Mouse (Mus musculus) intestine, embryonic 16.5 days (tissue): ENCODE results near the gene Sec1. TPM values are rescaled to one million over a fixed set of nuclear protein-coding genes. Genes with fewer than 3 reads are reported as not detected.

ENCODE experiments used
- ATAC-seq: fragments of 200-750 bp; cut with Nextera tagmentation; 2 replicates; pipeline ENCODE4 v1.8.0; 2017; ENCODE audit warnings: moderate TSS enrichment, moderate library complexity
- H3K27ac ChIP-seq: fragments of 300-500 bp; sonication (generic); 2 replicates; pipeline ENCODE4 v1.5.1; 2014; ENCODE audit warnings: mild to moderate bottlenecking, low read length
- H3K27me3 ChIP-seq: fragments of 300-500 bp; sonication (generic); replicated peaks from 2 replicates; pipeline ENCODE4 v1.6.1; 2014; ENCODE audit warnings: low read length, control low read depth, mixed read lengths; ENCODE audit not compliant: control insufficient read depth, insufficient read depth
- H3K36me3 ChIP-seq: fragments of 300-500 bp; sonication (generic); 2 replicates; pipeline ENCODE4 v1.6.1; 2014; ENCODE audit warnings: low read length, control low read depth; ENCODE audit not compliant: control insufficient read depth, insufficient read depth
- H3K4me1 ChIP-seq: fragments of 300-500 bp; sonication (generic); 2 replicates; pipeline ENCODE4 v1.6.1; 2014; ENCODE audit warnings: low read length, control low read depth, mixed read lengths; ENCODE audit not compliant: control insufficient read depth, insufficient read depth
- H3K4me2 ChIP-seq: fragments of 300-500 bp; sonication (generic); 2 replicates; pipeline ENCODE4 v1.6.1; 2014; ENCODE audit warnings: low read depth, low read length, control low read depth
- H3K4me3 ChIP-seq: fragments of 300-500 bp; sonication (generic); 2 replicates; pipeline ENCODE4 v1.5.1; 2014; ENCODE audit warnings: mild to moderate bottlenecking, low read length
- H3K9ac ChIP-seq: fragments of 300-500 bp; sonication (generic); 2 replicates; pipeline ENCODE4 v1.6.1; 2014; ENCODE audit warnings: low read depth, low read length
- H3K9me3 ChIP-seq: fragments of 300-500 bp; sonication (generic); 2 replicates; pipeline ENCODE4 v1.6.1; 2016; ENCODE audit warnings: low read length, control low read depth; ENCODE audit not compliant: control insufficient read depth
- WGBS: fragments of 180-500 bp; shearing (Covaris S2); extraction: QIAGEN DNeasy Blood & Tissue Kit; methylation state at CpG from one replicate; pipeline ENCODE4 v1.1.7; 2014; 5-methylcytosine and 5-hydroxymethylcytosine counted together
- polyA plus RNA-seq: library from polyadenylated mRNA; unstranded; fragments of >200 nt; fragmentation: Nextera tagmentation; extraction: Ambion mirVana; gene quantifications from 2 replicates; pipeline ENCODE4 v1.2.1, GENCODE M21; 2015

Sec1 gene
- polyA plus RNA-seq, 1 experiment from 2014 or later: 2.7 TPM

GRCm38 (mm10) chr7:45632499-45632898 lies 61.7 kb downstream of the Sec1 start:
- Histone ChIP-seq H3K27ac (no peak overlapping the region), H3K4me1 (peaks cover 15% of the 10 kb centered on the region; the same call in 1 of the 2 replicates), H3K36me3 (no peaks in the 10 kb centered on the region; the same call in 1 of the 2 replicates), H3K27me3 (peaks cover 15% of the 10 kb centered on the region), H3K9me3 (no peaks in the 10 kb centered on the region), H3K9ac (peak overlapping the region; percentile 62), H3K4me3 (peak overlapping the region; percentile 11), H3K4me2 (peak overlapping the region; percentile 45)
- ATAC-seq: no peak
- WGBS: 30% methylated on average over 35 of the region's 35 CpGs

- Histone ChIP-seq H3K4me2 (no peak overlapping the region), H3K4me3 (no peak overlapping the region), H3K9me3 (no peaks in the 10 kb centered on the region), H3K27me3 (peaks cover 16% of the 10 kb centered on the region), H3K4me1 (peaks cover 13% of the 10 kb centered on the region; the same call in 1 of the 2 replicates), H3K27ac (no peak overlapping the region), H3K36me3 (no peaks in the 10 kb centered on the region), H3K9ac (0 out of 2 replicates have a peak overlapping the region, but pooled peaks have one; percentile 13)
- 77% methylated on average over 23 of the region's 23 CpGs for WGBS
- ATAC-seq: no peak
These were observed 63.9 kb downstream of the Sec1 start for GRCm38 (mm10) chr7:45630064-45630907.

GRCm38 (mm10) chr7:45628364-45629294 lies 65.6 kb downstream of the Sec1 start:
- WGBS: under 1% methylated on average over 105 of the region's 105 CpGs
- Histone ChIP-seq H3K4me2 (peak overlapping the region; percentile 99), H3K36me3 (no peaks in the 10 kb centered on the region), H3K4me3 (peak overlapping the region; percentile 61), H3K9me3 (no peaks in the 10 kb centered on the region), H3K27ac (peak overlapping the region; percentile 49), H3K4me1 (peaks cover 13% of the 10 kb centered on the region; the same call in 1 of the 2 replicates), H3K27me3 (peaks cover 16% of the 10 kb centered on the region), H3K9ac (peak overlapping the region; percentile 79)
- peak; percentile 85 for ATAC-seq

Other genes starting within 250 kb of the Sec1 start
- gene Ftl1, start 234.5 kb downstream of the Sec1 start, polyA plus RNA-seq: 7,117 and 7,555 TPM in 2 replicates
- 178 and 185 TPM in 2 replicates for gene Bax, start 227.5 kb downstream of the Sec1 start, polyA plus RNA-seq
- gene Tulp2, start 212.5 kb downstream of the Sec1 start, polyA plus RNA-seq: 0.78 and 0.93 TPM in 2 replicates
- gene Gm45808, start 207.6 kb downstream of the Sec1 start, polyA plus RNA-seq: not detected in 2 replicates
- gene Dhdh, start 205.6 kb downstream of the Sec1 start, polyA plus RNA-seq: 1.9 and 2.2 TPM in 2 replicates
- 251 and 266 TPM in 2 replicates for gene Nucb1, start 184.0 kb downstream of the Sec1 start, polyA plus RNA-seq
- 17.3 and 19.1 TPM in 2 replicates for gene Ppp1r15a, start 168.1 kb downstream of the Sec1 start, polyA plus RNA-seq
- gene Plekha4, start 168.1 kb downstream of the Sec1 start, polyA plus RNA-seq: 1.4 and 1.6 TPM in 2 replicates
- 2.9 and 3.3 TPM in 2 replicates for gene Hsd17b14, start 139.5 kb downstream of the Sec1 start, polyA plus RNA-seq
- 59.9 and 65.4 TPM in 2 replicates for gene Bcat2, start 124.2 kb downstream of the Sec1 start, polyA plus RNA-seq
- gene Fgf21, start 78.9 kb downstream of the Sec1 start, polyA plus RNA-seq: 0.23 TPM in 1 of 2 replicates, not detected in the other
- 0.48 and 0.61 TPM in 2 replicates for gene Fut1, start 77.1 kb downstream of the Sec1 start, polyA plus RNA-seq
- 0.07 and 0.15 TPM in 2 replicates for gene Izumo1, start 72.6 kb downstream of the Sec1 start, polyA plus RNA-seq
- gene Rasip1, start 66.9 kb downstream of the Sec1 start, polyA plus RNA-seq: 3.4 and 4.4 TPM in 2 replicates
- gene Mamstr, start 54.4 kb downstream of the Sec1 start, polyA plus RNA-seq: 5.0 and 6.3 TPM in 2 replicates
- gene Fut2, start 28.0 kb downstream of the Sec1 start, polyA plus RNA-seq: 18.4 and 21.7 TPM in 2 replicates
- 0.34 and 0.53 TPM in 2 replicates for gene Ntn5, start 10.4 kb downstream of the Sec1 start, polyA plus RNA-seq
- 4.1 and 5.3 TPM in 2 replicates for gene Car11, start 5.4 kb upstream of the Sec1 start, polyA plus RNA-seq
- 2.3 and 3.2 TPM in 2 replicates for gene Dbp, start 10.7 kb upstream of the Sec1 start, polyA plus RNA-seq
- gene Rpl18, start 21.1 kb upstream of the Sec1 start, polyA plus RNA-seq: 1,070 and 1,157 TPM in 2 replicates
- gene Sphk2, start 23.6 kb upstream of the Sec1 start, polyA plus RNA-seq: 55.6 and 59.2 TPM in 2 replicates
- 30.9 and 34.2 TPM in 2 replicates for gene Fam83e, start 26.8 kb upstream of the Sec1 start, polyA plus RNA-seq
- 0.86 and 1.0 TPM in 2 replicates for gene Spaca4, start 31.4 kb upstream of the Sec1 start, polyA plus RNA-seq
- gene Lmtk3, start 89.3 kb upstream of the Sec1 start, polyA plus RNA-seq: 0.47 and 0.51 TPM in 2 replicates
- gene Sult2b1, start 90.3 kb upstream of the Sec1 start, polyA plus RNA-seq: 3.9 and 4.8 TPM in 2 replicates
- gene Cyth2, start 120.2 kb upstream of the Sec1 start, polyA plus RNA-seq: 77.1 and 78.2 TPM in 2 replicates
- gene Kcnj14, start 130.4 kb upstream of the Sec1 start, polyA plus RNA-seq: 0.65 and 0.78 TPM in 2 replicates
- gene Grwd1, start 136.5 kb upstream of the Sec1 start, polyA plus RNA-seq: 57.0 and 63.0 TPM in 2 replicates
- 90.6 and 94.9 TPM in 2 replicates for gene Kdelr1, start 178.4 kb upstream of the Sec1 start, polyA plus RNA-seq
- gene Grin2d, start 184.0 kb upstream of the Sec1 start, polyA plus RNA-seq: 0.31 and 0.39 TPM in 2 replicates
- 0.62 and 0.98 TPM in 2 replicates for gene Syngr4, start 202.3 kb upstream of the Sec1 start, polyA plus RNA-seq
- 8.1 TPM in 2 replicates for gene Tmem143, start 202.5 kb upstream of the Sec1 start, polyA plus RNA-seq
- gene Emp3, start 227.0 kb upstream of the Sec1 start, polyA plus RNA-seq: 128 and 147 TPM in 2 replicates
- gene Ccdc114, start 229.7 kb upstream of the Sec1 start, polyA plus RNA-seq: 4.0 and 4.3 TPM in 2 replicates